Mouse (Mus musculus) MEL (cell line): ENCODE data around the gene Cbfa2t2.

Experiments
- CTCF ChIP-seq, 3 experiments: IDR thresholded peaks in 2 of 3; conservative IDR thresholded peaks in 1 of 3; 2 replicates each; pipeline ENCODE4 v1.5.1; 2011 to 2012; ENCODE audit warnings: low read length in 3 of 3, low read depth in 2 of 3, mild to moderate bottlenecking in 2 of 3, improper control_type of control experiment in 1 of 3, inconsistent platforms in 1 of 3, mixed read lengths in 1 of 3, moderate library complexity in 1 of 3; ENCODE audit not compliant: control insufficient read depth in 1 of 3, insufficient read depth in 1 of 3, poor library complexity in 1 of 3, severe bottlenecking in 1 of 3
- E2F4 ChIP-seq: IDR thresholded peaks from 2 replicates; pipeline ENCODE4 v1.6.1; 2011; ENCODE audit warnings: low read depth, low read length, improper control_type of control experiment, borderline replicate concordance
- ELF1 ChIP-seq: IDR thresholded peaks from 2 replicates; pipeline ENCODE4 v1.6.1; 2014; ENCODE audit warnings: low read depth, mild to moderate bottlenecking, inconsistent platforms, low read length, improper control_type of control experiment, moderate library complexity
- POLR2A ChIP-seq, 2 experiments: IDR thresholded peaks; 2 replicates each; pipeline ENCODE4 v1.6.1; 2011 to 2012; ENCODE audit warnings: low read length in 2 of 2, mild to moderate bottlenecking in 2 of 2, control low read depth in 1 of 2, improper control_type of control experiment in 1 of 2, low read depth in 1 of 2, moderate library complexity in 1 of 2; ENCODE audit not compliant: control insufficient read depth in 1 of 2, insufficient read depth in 1 of 2, poor library complexity in 1 of 2
- POLR2AphosphoS2 ChIP-seq: IDR thresholded peaks from 2 replicates; pipeline ENCODE4 v1.6.1; 2011; ENCODE audit warnings: low read length, improper control_type of control experiment
- RCOR1 ChIP-seq: IDR thresholded peaks from 2 replicates; pipeline ENCODE4 v1.6.1; 2012; ENCODE audit warnings: low read depth, mild to moderate bottlenecking, inconsistent platforms, low read length, improper control_type of control experiment
- TCF12 ChIP-seq: IDR thresholded peaks from 2 replicates; pipeline ENCODE4 v1.6.1; 2014; ENCODE audit warnings: low read depth, mild to moderate bottlenecking, inconsistent platforms, low read length, improper control_type of control experiment, moderate library complexity
- ZMIZ1 ChIP-seq: IDR thresholded peaks from 2 replicates; pipeline ENCODE4 v1.6.1; 2012; ENCODE audit warnings: low read depth, mild to moderate bottlenecking, inconsistent platforms, low read length, improper control_type of control experiment, moderate library complexity

- TF ChIP-seq POLR2A (IDR thresholded peaks at IDR 0.05; ENCODE audit: control insufficient read depth in 1 of 2, insufficient read depth in 1 of 2, low read depth in 1 of 2, low read length in 2 of 2, poor library complexity in 1 of 2), result no peak
- no peak for TF ChIP-seq RCOR1
- TF ChIP-seq E2F4, result no peak
- no peak for TF ChIP-seq POLR2AphosphoS2
- TF ChIP-seq CTCF (IDR thresholded peaks at IDR 0.05 in 2 of 3, conservative IDR thresholded peaks at IDR 0.05 in 1 of 3; ENCODE audit: control insufficient read depth in 1 of 3, insufficient read depth in 1 of 3, low read depth in 2 of 3, low read length in 3 of 3, poor library complexity in 1 of 3, severe bottlenecking in 1 of 3), result no peak
- no peak for TF ChIP-seq TCF12
- TF ChIP-seq ELF1, result no peak
- no peak for TF ChIP-seq ZMIZ1
Measured at GRCm38 (mm10) chr2:154517424-154517823, 81.1 kb downstream of the Cbfa2t2 start.
